In the genomic region with DNA sequence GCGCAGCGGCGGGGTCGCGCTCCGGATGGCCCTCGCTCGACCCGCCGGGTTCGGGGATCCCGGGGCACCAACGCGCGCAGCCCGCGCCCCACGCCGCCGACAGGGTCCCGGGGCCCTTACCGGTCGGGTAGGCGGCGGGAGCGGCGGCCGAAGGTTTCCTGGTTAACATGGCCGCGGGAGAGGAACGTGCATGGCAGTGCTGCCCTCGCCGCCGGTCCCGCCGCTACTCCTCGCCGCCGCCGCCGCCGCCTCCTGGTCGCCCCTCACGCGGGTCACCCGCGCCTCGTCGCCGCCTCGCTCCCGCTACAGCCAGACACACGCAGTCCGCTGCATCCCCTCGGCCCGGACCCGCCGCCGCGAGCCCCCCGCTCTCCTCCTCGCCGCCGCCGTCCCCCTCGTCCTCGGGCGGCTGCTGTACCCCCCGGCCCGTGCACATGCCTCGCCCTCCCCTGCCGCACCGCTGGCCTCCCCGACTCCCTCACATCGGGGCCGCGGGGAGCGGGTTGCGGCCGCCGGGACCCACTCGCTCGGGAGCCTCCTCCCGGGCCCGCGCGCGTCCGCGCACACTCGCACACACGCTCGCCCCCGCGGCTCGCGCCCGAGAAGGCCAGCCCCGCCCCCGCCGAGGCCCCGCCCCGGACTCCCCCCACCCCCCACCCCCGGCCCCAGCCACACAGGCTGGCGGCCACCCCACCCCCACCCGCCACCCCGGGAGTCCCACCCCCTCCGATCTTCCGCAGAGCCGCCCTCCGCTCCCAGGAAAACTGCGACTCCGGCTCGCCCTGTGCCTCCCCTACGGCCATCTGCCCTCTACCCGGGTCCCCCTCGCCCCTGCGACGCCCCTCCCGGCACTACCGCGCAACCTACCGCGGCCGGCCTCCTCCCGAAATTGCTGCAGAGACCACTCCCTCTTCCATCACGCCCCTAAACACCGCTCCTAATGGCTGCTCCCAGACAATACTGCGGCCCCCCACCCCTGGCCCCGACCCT, we compare ENCODE assay signal across 8 mouse cellular contexts. TPM values are rescaled to one million over a fixed set of nuclear protein-coding genes. Genes with fewer than 3 reads are reported as not detected.
DNase-seq lines count a peak whose midpoint lies in the region; ATAC-seq lines count a peak whose summit lies in the region.

No protein-coding gene starts in this region.

- 1% methylated on average over 56 of the region's 130 CpGs for WGBS in hindbrain, embryonic 12.5 days

- peak overlapping the region; percentile 98 for H3K27ac ChIP-seq in hindbrain, embryonic 12.5 days

- H3K36me3 ChIP-seq in hindbrain, embryonic 12.5 days = peaks cover 7% of the 10 kb centered on the region; the same call in 1 of the 2 replicates

- H3K4me1 ChIP-seq in hindbrain, embryonic 12.5 days = peaks cover 33% of the 10 kb centered on the region

- no peaks in the 10 kb centered on the region for H3K27me3 ChIP-seq in hindbrain, embryonic 12.5 days

- 0 out of 2 replicates have a peak, but pooled peaks cover 3% of the 10 kb centered on the region for H3K9me3 ChIP-seq in hindbrain, embryonic 12.5 days (replicated peaks)

- DNase-seq in Muller cell, postnatal 12 days (ENCODE audit: inconsistent ontology term) = peak; percentile 85
- peak; percentile 48 for DNase-seq in cerebellum, adult 8-10 months
- DNase-seq in frontal cortex, postnatal 14 days (ENCODE audit: low spot score in 2 of 2) = peak; percentile 43 to 70
- peak; percentile 77 for DNase-seq in layer of hippocampus, postnatal 36 days
- DNase-seq in lung, postnatal 25 days (ENCODE audit: low spot score) = peak; percentile 75
- DNase-seq in retina, adult 2 months (ENCODE audit: low read depth, low spot score) = peak; percentile 70
- DNase-seq in thymus, postnatal 25 days = peak; percentile 87

- peak; percentile 90 for ATAC-seq in hindbrain, embryonic 12.5 days (ENCODE audit: low FRiP score)

- peak overlapping the region; percentile 96 for H3K4me3 ChIP-seq in hindbrain, embryonic 12.5 days

- peak overlapping the region; percentile 95 for H3K4me2 ChIP-seq in hindbrain, embryonic 12.5 days (replicated peaks)

- H3K9ac ChIP-seq in hindbrain, embryonic 12.5 days = peak overlapping the region; percentile 97

RNA-seq across cellular contexts. Expression of a gene that starts 1.1 kb away (rescaled TPM):
- polyA plus RNA-seq in hindbrain, embryonic 12.5 days (2016; fragmentation: Nextera tagmentation; extraction: Ambion mirVana) = 11.4 and 13.6 TPM in 2 replicates
- 10 to 100 TPM; 52.6 to 53.9 TPM for total RNA-seq in layer of hippocampus, postnatal 36 days (2021)

Comparison
In these comparisons a context has a peak if more than half of its experiments do, and no peak if none do; other contexts are left out.
1. Peak in every context shown above with its lines: DNase-seq, ATAC-seq, H3K4me3 ChIP-seq and H3K27ac ChIP-seq.